Mouse (Mus musculus): ENCODE results near the gene Plek2. TPM values are rescaled to one million over a fixed set of nuclear protein-coding genes. Genes with fewer than 3 reads are reported as not detected.

Plek2 gene
- polyA plus RNA-seq, 1 experiment from 2014 or later = 2.9 TPM

- ATAC-seq (ENCODE audit: low FRiP score) (no peak), DNase-seq (ENCODE audit: low spot score, missing footprints) (peak; percentile 17)
- Histone ChIP-seq H3K9me3 (ENCODE audit: control insufficient read depth, low read length) (no peaks in the 10 kb centered on the region), H3K27me3 (ENCODE audit: control insufficient read depth, insufficient read depth, low read length) (no peaks in the 10 kb centered on the region), H3K36me3 (ENCODE audit: control insufficient read depth, insufficient read depth, low read length) (no peaks in the 10 kb centered on the region), H3K4me2 (no peak overlapping the region), H3K27ac (ENCODE audit: low read depth, low read length) (no peak overlapping the region), H3K4me3 (ENCODE audit: low read depth, low read length) (no peak overlapping the region), H3K9ac (ENCODE audit: low read length) (no peak overlapping the region), H3K4me1 (ENCODE audit: control insufficient read depth, insufficient read depth, low read length) (no peaks in the 10 kb centered on the region)
- 96% methylated on average over 1 of the region's 1 CpGs for WGBS
Observed at GRCm38 (mm10) chr12:78897861-78898260, 8.9 kb downstream of the Plek2 start.

GRCm38 (mm10) chr12:78891149-78891548, 15.6 kb downstream of the Plek2 start:
- ATAC-seq (ENCODE audit: low FRiP score) = no peak
- no peak overlapping the region for H3K4me2 ChIP-seq
- no peak overlapping the region for H3K9ac ChIP-seq (ENCODE audit: low read length)
- H3K4me1 ChIP-seq (ENCODE audit: control insufficient read depth, insufficient read depth, low read length) = no peaks in the 10 kb centered on the region
- no peak overlapping the region for H3K27ac ChIP-seq (ENCODE audit: low read depth, low read length)
- no peaks in the 10 kb centered on the region for H3K27me3 ChIP-seq (ENCODE audit: control insufficient read depth, insufficient read depth, low read length)
- H3K36me3 ChIP-seq (ENCODE audit: control insufficient read depth, insufficient read depth, low read length) = no peaks in the 10 kb centered on the region; the same call in 1 of the 2 replicates
- H3K4me3 ChIP-seq (ENCODE audit: low read depth, low read length) = no peak overlapping the region
- H3K9me3 ChIP-seq (ENCODE audit: control insufficient read depth, low read length) = no peaks in the 10 kb centered on the region
- no peak for DNase-seq (ENCODE audit: low spot score, missing footprints)
- 79% methylated on average over 2 of the region's 2 CpGs for WGBS

- ATAC-seq (ENCODE audit: low FRiP score) = no peak
- 68% methylated on average over 1 of the region's 1 CpGs for WGBS
- no peaks in the 10 kb centered on the region for H3K9me3 ChIP-seq (ENCODE audit: control insufficient read depth, low read length)
- H3K4me1 ChIP-seq (ENCODE audit: control insufficient read depth, insufficient read depth, low read length) = no peaks in the 10 kb centered on the region
- H3K9ac ChIP-seq (ENCODE audit: low read length) = no peak overlapping the region
- no peaks in the 10 kb centered on the region for H3K27me3 ChIP-seq (ENCODE audit: control insufficient read depth, insufficient read depth, low read length)
- peaks cover 3% of the 10 kb centered on the region; the same call in 1 of the 2 replicates for H3K36me3 ChIP-seq (ENCODE audit: control insufficient read depth, insufficient read depth, low read length)
- DNase-seq (ENCODE audit: low spot score, missing footprints) = no peak
- H3K27ac ChIP-seq (ENCODE audit: low read depth, low read length) = no peak overlapping the region
- H3K4me3 ChIP-seq (ENCODE audit: low read depth, low read length) = no peak overlapping the region
- no peak overlapping the region for H3K4me2 ChIP-seq
Observed at GRCm38 (mm10) chr12:78890062-78890461, 16.7 kb downstream of the Plek2 start.

- 96% methylated on average over 3 of the region's 3 CpGs for WGBS
- no peak overlapping the region for H3K4me2 ChIP-seq
- H3K4me3 ChIP-seq (ENCODE audit: low read depth, low read length) = no peak overlapping the region
- no peak overlapping the region for H3K9ac ChIP-seq (ENCODE audit: low read length)
- no peaks in the 10 kb centered on the region for H3K4me1 ChIP-seq (ENCODE audit: control insufficient read depth, insufficient read depth, low read length)
- DNase-seq (ENCODE audit: low spot score, missing footprints) (no peak), ATAC-seq (ENCODE audit: low FRiP score) (no peak)
- H3K36me3 ChIP-seq (ENCODE audit: control insufficient read depth, insufficient read depth, low read length) = peaks cover 12% of the 10 kb centered on the region; the same call in 1 of the 2 replicates
- H3K27ac ChIP-seq (ENCODE audit: low read depth, low read length) = no peak overlapping the region
- H3K9me3 ChIP-seq (ENCODE audit: control insufficient read depth, low read length) = no peaks in the 10 kb centered on the region
- no peaks in the 10 kb centered on the region for H3K27me3 ChIP-seq (ENCODE audit: control insufficient read depth, insufficient read depth, low read length)
Observed at GRCm38 (mm10) chr12:78874581-78874980, 32.2 kb downstream of the Plek2 start.

- H3K36me3 ChIP-seq (ENCODE audit: control insufficient read depth, insufficient read depth, low read length) = no peaks in the 10 kb centered on the region
- no peak overlapping the region for H3K27ac ChIP-seq (ENCODE audit: low read depth, low read length)
- ATAC-seq (ENCODE audit: low FRiP score) = no peak
- DNase-seq (ENCODE audit: low spot score, missing footprints) = no peak
- H3K4me3 ChIP-seq (ENCODE audit: low read depth, low read length) = no peak overlapping the region
- no peak overlapping the region for H3K4me2 ChIP-seq
- peaks cover 2% of the 10 kb centered on the region for H3K4me1 ChIP-seq (ENCODE audit: control insufficient read depth, insufficient read depth, low read length)
- no peaks in the 10 kb centered on the region for H3K27me3 ChIP-seq (ENCODE audit: control insufficient read depth, insufficient read depth, low read length)
- 93% methylated on average over 1 of the region's 1 CpGs for WGBS
- H3K9ac ChIP-seq (ENCODE audit: low read length) = no peak overlapping the region
- no peaks in the 10 kb centered on the region for H3K9me3 ChIP-seq (ENCODE audit: control insufficient read depth, low read length)
Observed at GRCm38 (mm10) chr12:78868115-78868514, 38.6 kb downstream of the Plek2 start.

GRCm38 (mm10) chr12:78865434-78865833, 41.3 kb downstream of the Plek2 start:
- H3K27me3 ChIP-seq (ENCODE audit: control insufficient read depth, insufficient read depth, low read length) = no peaks in the 10 kb centered on the region
- H3K9me3 ChIP-seq (ENCODE audit: control insufficient read depth, low read length) = no peaks in the 10 kb centered on the region
- H3K4me3 ChIP-seq (ENCODE audit: low read depth, low read length) = no peak overlapping the region
- H3K4me2 ChIP-seq = no peak overlapping the region
- ATAC-seq (ENCODE audit: low FRiP score) (no peak), DNase-seq (ENCODE audit: low spot score, missing footprints) (no peak)
- 97% methylated on average over 1 of the region's 1 CpGs for WGBS
- H3K36me3 ChIP-seq (ENCODE audit: control insufficient read depth, insufficient read depth, low read length) = no peaks in the 10 kb centered on the region
- H3K9ac ChIP-seq (ENCODE audit: low read length) = no peak overlapping the region
- no peak overlapping the region for H3K27ac ChIP-seq (ENCODE audit: low read depth, low read length)
- peaks cover 11% of the 10 kb centered on the region for H3K4me1 ChIP-seq (ENCODE audit: control insufficient read depth, insufficient read depth, low read length)

- Histone ChIP-seq H3K27me3 (ENCODE audit: control insufficient read depth, insufficient read depth, low read length) (no peaks in the 10 kb centered on the region), H3K9ac (ENCODE audit: low read length) (peak overlapping the region; percentile 92), H3K36me3 (ENCODE audit: control insufficient read depth, insufficient read depth, low read length) (no peaks in the 10 kb centered on the region), H3K27ac (ENCODE audit: low read depth, low read length) (peak overlapping the region; percentile 79), H3K4me1 (ENCODE audit: control insufficient read depth, insufficient read depth, low read length) (peaks cover 11% of the 10 kb centered on the region), H3K4me2 (peak overlapping the region; percentile 73), H3K9me3 (ENCODE audit: control insufficient read depth, low read length) (no peaks in the 10 kb centered on the region), H3K4me3 (ENCODE audit: low read depth, low read length) (peak overlapping the region; percentile 87)
- WGBS = under 1% methylated on average over 22 of the region's 22 CpGs
- ATAC-seq (ENCODE audit: low FRiP score) (no peak), DNase-seq (ENCODE audit: low spot score, missing footprints) (no peak)
Observed at GRCm38 (mm10) chr12:78862254-78862730, 44.5 kb downstream of the Plek2 start.

- Histone ChIP-seq H3K4me2 (peak within 1 kb of the TSS; percentile 92), H3K4me3 (ENCODE audit: low read depth, low read length) (peak within 1 kb of the TSS; percentile 87), H3K9ac (ENCODE audit: low read length) (peak within 1 kb of the TSS; percentile 92), H3K27me3 (ENCODE audit: control insufficient read depth, insufficient read depth, low read length) (no peaks in the 10 kb centered on the region), H3K36me3 (ENCODE audit: control insufficient read depth, insufficient read depth, low read length) (no peaks in the 10 kb centered on the region), H3K9me3 (ENCODE audit: control insufficient read depth, low read length) (no peaks in the 10 kb centered on the region), H3K27ac (ENCODE audit: low read depth, low read length) (peak within 1 kb of the TSS; percentile 79), H3K4me1 (ENCODE audit: control insufficient read depth, insufficient read depth, low read length) (peaks cover 11% of the 10 kb centered on the region)
- peak; percentile 99 for DNase-seq (ENCODE audit: low spot score, missing footprints)
- ATAC-seq (ENCODE audit: low FRiP score) = peak; percentile 100
- WGBS = under 1% methylated on average over 55 of the region's 55 CpGs
Observed at GRCm38 (mm10) chr12:78861496-78862253, 45.1 kb downstream of the Plek2 start, which contains the start of the genes Atp6v1d and Eif2s1. TSS of gene Atp6v1d (minus strand) at chr12:78861638. TSS of gene Eif2s1 (plus strand) at chr12:78861819.

GRCm38 (mm10) chr12:78860921-78861495, 45.8 kb downstream of the Plek2 start:
- Histone ChIP-seq H3K4me1 (ENCODE audit: control insufficient read depth, insufficient read depth, low read length) (peaks cover 11% of the 10 kb centered on the region), H3K4me2 (peak overlapping the region; percentile 92), H3K9me3 (ENCODE audit: control insufficient read depth, low read length) (no peaks in the 10 kb centered on the region), H3K4me3 (ENCODE audit: low read depth, low read length) (peak overlapping the region; percentile 87), H3K9ac (ENCODE audit: low read length) (peak overlapping the region; percentile 74), H3K27me3 (ENCODE audit: control insufficient read depth, insufficient read depth, low read length) (no peaks in the 10 kb centered on the region), H3K36me3 (ENCODE audit: control insufficient read depth, insufficient read depth, low read length) (no peaks in the 10 kb centered on the region), H3K27ac (ENCODE audit: low read depth, low read length) (no peak overlapping the region)
- no peak for DNase-seq (ENCODE audit: low spot score, missing footprints)
- 1% methylated on average over 30 of the region's 30 CpGs for WGBS
- ATAC-seq (ENCODE audit: low FRiP score) = 0 out of 2 replicates have a peak, but pooled peaks have one; percentile 1

Measured in midbrain, embryonic 11.5 days (tissue).